Mouse (Mus musculus): ENCODE measurements around the gene Gda. TPM values are rescaled to one million over a fixed set of nuclear protein-coding genes. Genes with fewer than 3 reads are reported as not detected.

The Gda gene
- polyA plus RNA-seq, 1 experiment from 2014 or later: 0.10 TPM

DNA sequence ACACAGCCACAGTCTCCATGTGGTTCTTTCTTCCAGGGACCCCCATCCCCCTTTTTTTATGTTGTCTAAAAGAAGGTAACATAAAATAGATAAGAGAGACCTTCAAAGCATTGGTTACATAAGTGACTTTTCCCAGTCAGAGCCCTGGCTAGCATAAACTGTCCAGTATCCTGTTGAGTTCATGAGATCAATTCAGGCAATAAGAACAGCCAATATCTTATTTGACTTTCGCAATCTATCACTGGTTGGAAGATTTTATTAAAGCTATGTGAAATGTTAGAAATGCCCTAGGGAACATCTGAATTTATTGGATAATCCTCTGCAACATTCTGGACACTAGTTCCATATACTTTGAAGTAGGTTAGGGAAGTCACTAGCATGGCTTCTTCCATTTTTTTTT, 7.8 kb upstream of the Gda start:
- Histone ChIP-seq H3K27me3 (no peaks in the 10 kb centered on the region), H3K4me3 (no peak overlapping the region), H3K9ac (no peak overlapping the region), H3K27ac (no peak overlapping the region), H3K4me1 (replicated peaks) (peaks cover 9% of the 10 kb centered on the region), H3K36me3 (no peaks in the 10 kb centered on the region), H3K9me3 (no peaks in the 10 kb centered on the region), H3K4me2 (no peak overlapping the region)
- ATAC-seq (ENCODE audit: low FRiP score): no peak
- 90% methylated on average over 1 of the region's 1 CpGs for WGBS

- Histone ChIP-seq H3K36me3 (no peaks in the 10 kb centered on the region), H3K4me1 (replicated peaks) (peaks cover 9% of the 10 kb centered on the region), H3K27me3 (no peaks in the 10 kb centered on the region), H3K4me3 (no peak overlapping the region), H3K4me2 (no peak overlapping the region), H3K9ac (no peak overlapping the region), H3K9me3 (no peaks in the 10 kb centered on the region), H3K27ac (no peak overlapping the region)
- ATAC-seq (ENCODE audit: low FRiP score): no peak; the same call in 1 of the 2 replicates
- 49% methylated on average over 2 of the region's 2 CpGs for WGBS
These were observed 6.8 kb upstream of the Gda start for GRCm38 (mm10) chr19:21480053-21480419.

DNA sequence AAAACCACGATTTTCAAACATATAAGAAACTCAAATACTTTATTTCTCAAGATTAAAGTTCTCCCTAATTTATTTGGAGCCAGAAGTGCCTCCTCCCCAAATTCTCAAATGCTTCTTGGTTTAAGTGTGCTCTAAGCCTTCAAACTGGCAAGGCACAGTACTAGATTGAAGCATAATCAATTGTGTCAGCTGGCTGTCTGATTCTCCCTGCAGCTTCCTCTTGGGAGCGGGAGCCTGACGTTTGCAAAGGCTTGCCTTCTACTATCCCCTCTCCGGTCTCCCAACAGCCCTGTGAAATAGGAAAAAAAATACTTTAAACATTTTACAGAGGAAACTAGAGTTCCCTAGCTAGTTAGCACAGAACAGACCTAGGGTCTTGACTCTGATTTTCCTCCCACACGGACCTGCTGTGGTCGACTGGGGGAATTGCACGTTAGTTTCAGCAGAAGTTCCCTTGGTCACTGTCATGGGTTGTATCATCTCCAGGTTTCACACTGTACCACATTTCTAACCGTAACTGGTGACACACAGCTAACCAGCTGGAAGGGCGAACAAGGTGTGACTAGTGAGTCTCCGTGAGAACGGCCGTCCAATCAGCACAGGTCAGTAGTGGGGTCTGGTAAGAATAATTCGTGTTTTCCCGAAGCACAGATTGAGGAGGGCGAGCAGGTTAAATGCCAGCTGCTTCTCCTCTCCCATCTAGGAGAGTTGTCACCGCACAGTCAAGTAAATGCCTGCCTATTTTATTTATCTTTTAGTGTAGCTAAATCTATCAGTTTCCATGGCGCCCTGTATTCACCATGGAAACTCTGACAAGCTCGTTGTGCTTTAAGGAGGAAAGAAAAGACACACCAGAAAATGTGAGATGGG, 6.2 kb upstream of the Gda start:
- no peaks in the 10 kb centered on the region for H3K9me3 ChIP-seq
- no peaks in the 10 kb centered on the region for H3K27me3 ChIP-seq
- H3K4me1 ChIP-seq (replicated peaks): peaks cover 9% of the 10 kb centered on the region
- H3K27ac ChIP-seq: no peak overlapping the region
- no peak overlapping the region for H3K4me2 ChIP-seq
- no peak overlapping the region for H3K4me3 ChIP-seq
- ATAC-seq (ENCODE audit: low FRiP score): peak; percentile 17; the same call in 1 of the 2 replicates
- 62% methylated on average over 18 of the region's 18 CpGs for WGBS
- no peaks in the 10 kb centered on the region for H3K36me3 ChIP-seq
- H3K9ac ChIP-seq: no peak overlapping the region

GRCm38 (mm10) chr19:21478538-21478937, 5.3 kb upstream of the Gda start:
- ATAC-seq (ENCODE audit: low FRiP score): no peak
- 78% methylated on average over 3 of the region's 3 CpGs for WGBS

GRCm38 (mm10) chr19:21477780-21478179, 4.5 kb upstream of the Gda start:
- H3K4me1 ChIP-seq (replicated peaks): peaks cover 9% of the 10 kb centered on the region
- no peak for ATAC-seq (ENCODE audit: low FRiP score)
- H3K36me3 ChIP-seq: no peaks in the 10 kb centered on the region
- WGBS: 90% methylated on average over 2 of the region's 2 CpGs
- H3K27me3 ChIP-seq: peaks cover 6% of the 10 kb centered on the region
- no peak overlapping the region for H3K27ac ChIP-seq
- H3K4me2 ChIP-seq: no peak overlapping the region
- no peaks in the 10 kb centered on the region for H3K9me3 ChIP-seq
- H3K9ac ChIP-seq: no peak overlapping the region
- no peak overlapping the region for H3K4me3 ChIP-seq

More at GRCm38 (mm10) chr19:21478538-21478937, 5.3 kb upstream of the Gda start:
- no peaks in the 10 kb centered on the region for H3K27me3 ChIP-seq
- no peak overlapping the region for H3K27ac ChIP-seq
- H3K9ac ChIP-seq: no peak overlapping the region
- H3K36me3 ChIP-seq: no peaks in the 10 kb centered on the region
- no peak overlapping the region for H3K4me3 ChIP-seq
- H3K4me1 ChIP-seq (replicated peaks): peaks cover 9% of the 10 kb centered on the region
- H3K9me3 ChIP-seq: no peaks in the 10 kb centered on the region
- H3K4me2 ChIP-seq: no peak overlapping the region

DNA sequence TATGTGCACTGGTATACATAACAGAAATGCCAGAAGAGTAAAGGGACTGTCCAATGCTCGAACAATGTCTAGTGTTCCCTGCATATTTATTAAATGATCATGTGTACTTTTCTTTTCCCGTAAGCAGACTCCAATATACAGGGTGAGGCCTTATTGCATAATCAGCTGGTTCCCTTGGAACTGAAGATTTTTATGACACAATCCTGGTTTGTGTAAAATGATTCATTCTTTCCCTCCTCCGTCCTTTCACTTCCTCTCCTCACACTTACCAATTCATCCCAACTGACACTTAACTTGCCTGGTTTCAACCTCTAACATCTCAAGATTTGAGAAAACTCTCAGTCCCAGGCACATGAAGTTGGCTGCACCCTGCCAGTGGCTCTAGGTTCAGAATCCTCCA, 3.5 kb upstream of the Gda start:
- Histone ChIP-seq H3K27ac (no peak overlapping the region), H3K9ac (no peak overlapping the region), H3K4me2 (no peak overlapping the region), H3K4me3 (no peak overlapping the region), H3K4me1 (replicated peaks) (peaks cover 17% of the 10 kb centered on the region), H3K27me3 (peaks cover 16% of the 10 kb centered on the region), H3K9me3 (no peaks in the 10 kb centered on the region), H3K36me3 (no peaks in the 10 kb centered on the region)
- no peak for ATAC-seq (ENCODE audit: low FRiP score)
- WGBS: 85% methylated on average over 3 of the region's 3 CpGs

GRCm38 (mm10) chr19:21472121-21472780, 994 bp downstream of the Gda start:
- 2% methylated on average over 48 of the region's 48 CpGs for WGBS
- Histone ChIP-seq H3K27ac (no peak overlapping the region), H3K9me3 (0 out of 2 replicates have a peak, but pooled peaks cover 6% of the 10 kb centered on the region), H3K4me2 (peak overlapping the region; percentile 90), H3K27me3 (peaks cover 28% of the 10 kb centered on the region), H3K4me1 (replicated peaks) (peaks cover 8% of the 10 kb centered on the region), H3K36me3 (no peaks in the 10 kb centered on the region), H3K4me3 (peak overlapping the region; percentile 50), H3K9ac (peak overlapping the region; percentile 67)
- ATAC-seq (ENCODE audit: low FRiP score): peak; percentile 66

- no peak for ATAC-seq (ENCODE audit: low FRiP score)
- H3K4me2 ChIP-seq: no peak overlapping the region
- H3K27ac ChIP-seq: no peak overlapping the region
- 86% methylated on average over 5 of the region's 5 CpGs for WGBS
- no peak overlapping the region for H3K4me3 ChIP-seq
- no peaks in the 10 kb centered on the region for H3K9me3 ChIP-seq
- H3K36me3 ChIP-seq: no peaks in the 10 kb centered on the region
- no peaks in the 10 kb centered on the region for H3K4me1 ChIP-seq (replicated peaks)
- H3K27me3 ChIP-seq: no peaks in the 10 kb centered on the region
- H3K9ac ChIP-seq: no peak overlapping the region
These were observed 11.9 kb downstream of the Gda start for GRCm38 (mm10) chr19:21461221-21461960.

GRCm38 (mm10) chr19:21457461-21457860, 15.8 kb downstream of the Gda start:
- no peak for ATAC-seq (ENCODE audit: low FRiP score)
- Histone ChIP-seq H3K27me3 (no peaks in the 10 kb centered on the region), H3K4me3 (no peak overlapping the region), H3K9me3 (no peaks in the 10 kb centered on the region), H3K9ac (no peak overlapping the region), H3K4me2 (no peak overlapping the region), H3K36me3 (no peaks in the 10 kb centered on the region), H3K4me1 (replicated peaks) (no peaks in the 10 kb centered on the region), H3K27ac (no peak overlapping the region)
- WGBS: 87% methylated on average over 4 of the region's 4 CpGs

DNA sequence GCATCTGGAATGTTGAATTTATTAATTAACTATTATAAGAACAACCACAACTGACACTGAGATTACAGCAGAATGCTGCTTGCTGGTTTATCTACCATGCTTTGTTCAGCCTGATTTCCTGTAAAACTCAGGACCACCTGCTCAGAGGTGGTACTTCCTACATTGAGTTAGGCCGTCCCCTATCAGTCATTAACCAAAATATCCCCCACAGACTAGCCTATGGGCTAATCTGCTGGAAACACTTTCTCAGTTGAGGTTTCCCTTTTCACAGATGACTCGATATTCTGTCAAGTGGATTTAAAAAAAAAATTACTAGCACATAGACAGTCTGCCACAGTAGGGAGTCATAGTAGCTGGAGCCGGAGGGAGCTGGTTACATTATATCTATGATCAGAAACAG, 31.5 kb downstream of the Gda start:
- WGBS: 86% methylated on average over 3 of the region's 3 CpGs
- Histone ChIP-seq H3K4me2 (no peak overlapping the region), H3K27me3 (no peaks in the 10 kb centered on the region), H3K4me3 (no peak overlapping the region), H3K9me3 (no peaks in the 10 kb centered on the region), H3K36me3 (no peaks in the 10 kb centered on the region), H3K27ac (no peak overlapping the region), H3K9ac (no peak overlapping the region), H3K4me1 (replicated peaks) (no peaks in the 10 kb centered on the region)
- ATAC-seq (ENCODE audit: low FRiP score): no peak

GRCm38 (mm10) chr19:21440841-21441240, 32.4 kb downstream of the Gda start:
- ATAC-seq (ENCODE audit: low FRiP score): no peak
- no peak overlapping the region for H3K4me3 ChIP-seq
- H3K27me3 ChIP-seq: no peaks in the 10 kb centered on the region
- H3K4me2 ChIP-seq: no peak overlapping the region
- H3K4me1 ChIP-seq (replicated peaks): no peaks in the 10 kb centered on the region
- no peak overlapping the region for H3K9ac ChIP-seq
- no peak overlapping the region for H3K27ac ChIP-seq
- no peaks in the 10 kb centered on the region for H3K9me3 ChIP-seq
- H3K36me3 ChIP-seq: no peaks in the 10 kb centered on the region
- 93% methylated on average over 6 of the region's 6 CpGs for WGBS

GRCm38 (mm10) chr19:21439141-21439737, 34.0 kb downstream of the Gda start:
- H3K9ac ChIP-seq: no peak overlapping the region
- H3K27ac ChIP-seq: no peak overlapping the region

More at GRCm38 (mm10) chr19:21439141-21439737, 34.0 kb downstream of the Gda start:
- Histone ChIP-seq H3K36me3 (no peaks in the 10 kb centered on the region), H3K9me3 (no peaks in the 10 kb centered on the region), H3K27me3 (no peaks in the 10 kb centered on the region), H3K4me3 (no peak overlapping the region), H3K4me2 (no peak overlapping the region), H3K4me1 (replicated peaks) (no peaks in the 10 kb centered on the region)
- 81% methylated on average over 3 of the region's 3 CpGs for WGBS
- no peak for ATAC-seq (ENCODE audit: low FRiP score)
